Mouse (Mus musculus): ENCODE results near the gene Dhx33. TPM values are rescaled to one million over a fixed set of nuclear protein-coding genes. Genes with fewer than 3 reads are reported as not detected.

The Dhx33 gene
- polyA plus RNA-seq (2012; ENCODE audit: insufficient read depth, low replicate concordance): 3.6 and 4.1 TPM in 2 replicates

DNA sequence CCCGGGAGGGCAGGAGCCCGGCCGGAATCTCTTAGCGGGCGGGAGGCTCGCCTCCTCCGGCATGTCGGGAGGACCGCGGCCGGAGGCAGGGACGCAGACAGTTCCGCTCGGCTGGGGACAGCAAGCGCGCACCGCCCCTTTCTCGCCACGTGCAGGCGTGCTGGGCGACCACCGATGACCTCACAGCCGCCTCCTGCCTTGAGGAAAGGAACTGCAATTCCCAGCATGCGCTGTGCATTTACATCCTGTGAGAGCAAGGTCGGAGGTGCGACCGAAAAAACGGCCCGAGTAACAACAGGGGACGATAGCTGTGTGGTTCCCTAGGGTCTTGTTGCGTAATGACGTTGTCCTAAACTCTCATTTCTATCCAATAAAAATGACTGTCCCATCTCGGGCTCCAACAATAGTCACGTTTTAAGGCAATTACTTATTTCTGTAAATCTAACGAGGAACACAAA lies at the start of gene Dhx33:
Gene Dhx33 (minus strand): TSS at position 122 of the 458 bp plus-strand sequence.
- TF ChIP-seq FLI1 (IDR thresholded peaks at IDR 0.05; ENCODE audit: low read length) (no peak), GATA1 (IDR thresholded peaks at IDR 0.05; ENCODE audit: borderline replicate concordance, low read length) (no peak)
- H3K27me3 ChIP-seq (replicated peaks): no peaks in the 10 kb centered on the region

DNA sequence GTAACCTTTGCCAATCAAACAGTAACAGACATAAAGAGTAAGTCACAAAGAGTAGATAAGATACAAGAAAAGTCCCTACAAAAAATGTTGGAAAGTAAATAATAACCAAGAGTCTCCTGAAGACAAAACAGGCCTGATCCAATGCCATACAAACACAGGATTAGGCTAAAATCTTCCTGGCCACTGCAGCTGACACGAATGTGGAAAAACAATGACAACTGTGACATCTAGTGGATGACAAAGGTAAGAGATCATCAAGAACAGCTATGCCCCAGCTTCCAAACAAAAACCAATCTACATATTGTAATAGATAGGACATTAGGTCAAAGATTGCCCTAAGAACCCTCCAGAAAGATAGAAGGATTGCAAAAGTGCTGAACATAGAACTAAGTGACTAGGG lies 48.3 kb upstream of the Dhx33 start:
- Histone ChIP-seq H3K36me3 (replicated peaks; ENCODE audit: low read length) (no peaks in the 10 kb centered on the region), H3K4me3 (replicated peaks) (no peak overlapping the region), H3K27me3 (replicated peaks) (peaks cover 7% of the 10 kb centered on the region), H3K9me3 (no peaks in the 10 kb centered on the region), H3K4me1 (no peaks in the 10 kb centered on the region)
- TF ChIP-seq FLI1 (IDR thresholded peaks at IDR 0.05; ENCODE audit: low read length) (no peak), GATA1 (IDR thresholded peaks at IDR 0.05; ENCODE audit: borderline replicate concordance, low read length) (no peak)

More for the DNA sequence above, at the start of gene Dhx33:
- Histone ChIP-seq H3K9me3 (no peaks in the 10 kb centered on the region), H3K36me3 (replicated peaks; ENCODE audit: low read length) (peaks cover 55% of the 10 kb centered on the region), H3K4me3 (replicated peaks) (peak within 1 kb of the TSS; percentile 95), H3K4me1 (peaks cover 40% of the 10 kb centered on the region)

DNA sequence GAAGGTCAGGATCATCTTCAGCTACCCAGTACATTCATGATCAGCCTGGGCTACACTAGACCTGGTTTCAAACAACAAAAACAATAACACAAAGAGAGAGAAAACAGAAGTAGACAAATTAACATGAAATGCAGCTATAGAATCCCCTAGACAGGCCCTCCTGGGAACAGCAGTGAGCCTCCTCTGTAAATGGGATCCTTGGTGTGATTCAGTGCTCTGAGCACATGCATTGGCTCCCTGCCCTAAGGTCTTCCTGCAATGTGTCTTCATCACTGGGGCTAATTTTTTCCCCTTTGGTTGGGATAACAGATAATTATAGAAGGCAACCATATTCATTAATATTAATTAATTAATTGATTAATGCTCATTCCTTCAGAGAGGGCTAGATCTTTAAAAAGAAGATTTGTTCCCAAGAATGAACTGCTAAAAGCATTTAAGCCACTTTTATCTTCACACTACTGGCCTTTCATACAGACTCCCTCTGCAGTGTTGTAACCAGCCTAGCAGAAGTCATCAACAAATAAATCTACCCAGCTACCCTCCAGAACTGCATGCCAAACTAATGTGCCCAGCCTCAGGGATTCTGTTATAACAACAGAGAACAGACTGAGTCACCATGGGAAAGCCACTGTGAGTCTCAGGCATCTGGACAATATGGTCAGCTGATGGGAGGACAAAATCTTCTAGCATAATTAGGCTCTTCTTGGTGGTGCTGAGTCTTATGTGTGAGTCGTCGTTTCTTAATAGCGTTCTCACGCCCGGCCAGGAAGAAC lies 35.5 kb upstream of the Dhx33 start:
- TF ChIP-seq FLI1 (IDR thresholded peaks at IDR 0.05; ENCODE audit: low read length) (no peak), GATA1 (IDR thresholded peaks at IDR 0.05; ENCODE audit: borderline replicate concordance, low read length) (no peak)
- Histone ChIP-seq H3K36me3 (replicated peaks; ENCODE audit: low read length) (no peaks in the 10 kb centered on the region), H3K27me3 (replicated peaks) (peaks cover 10% of the 10 kb centered on the region), H3K9me3 (0 out of 2 replicates have a peak, but pooled peaks cover 3% of the 10 kb centered on the region), H3K4me3 (replicated peaks) (no peak overlapping the region), H3K4me1 (no peaks in the 10 kb centered on the region)

DNA sequence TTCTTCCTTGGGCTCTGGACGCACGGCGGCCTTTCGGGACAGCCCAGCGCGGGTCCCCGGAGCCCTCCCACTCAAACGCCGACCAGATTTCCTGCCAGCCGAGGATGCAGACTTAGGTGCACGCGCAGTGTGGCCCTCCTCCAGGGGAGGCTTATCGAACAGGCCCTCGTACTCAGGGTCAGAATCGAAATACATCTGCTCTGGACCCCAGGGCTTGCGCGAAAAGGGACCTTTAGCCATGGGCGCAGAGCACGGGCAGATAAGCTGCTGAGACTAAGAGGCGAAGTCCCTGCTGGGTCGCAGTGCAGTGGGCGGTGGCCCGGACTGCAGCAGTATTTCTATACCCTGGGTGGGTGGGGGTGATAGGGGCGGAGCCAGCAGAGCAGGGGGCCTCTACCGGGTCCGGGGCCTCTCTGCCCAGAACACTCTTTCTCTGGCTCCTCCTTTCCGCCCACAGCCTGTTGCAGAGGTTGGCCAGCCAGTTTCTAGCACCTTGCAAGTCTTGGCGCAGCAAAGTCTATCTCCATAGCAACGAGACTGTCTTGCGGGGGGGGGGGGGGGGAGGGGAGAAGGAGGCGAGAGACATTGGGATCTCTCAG lies 29.0 kb upstream of the Dhx33 start, which contains the start of gene 6330403K07Rik:
Gene 6330403K07Rik (minus strand): TSS at position 351 of the 599 bp plus-strand sequence.
- Histone ChIP-seq H3K27me3 (replicated peaks) (peaks cover 11% of the 10 kb centered on the region), H3K4me3 (replicated peaks) (peak within 1 kb of the TSS; percentile 50), H3K36me3 (replicated peaks; ENCODE audit: low read length) (peaks cover 49% of the 10 kb centered on the region), H3K4me1 (peaks cover 8% of the 10 kb centered on the region), H3K9me3 (0 out of 2 replicates have a peak, but pooled peaks cover 3% of the 10 kb centered on the region)
- TF ChIP-seq GATA1 (IDR thresholded peaks at IDR 0.05; ENCODE audit: borderline replicate concordance, low read length): no peak
- no peak for TF ChIP-seq FLI1 (IDR thresholded peaks at IDR 0.05; ENCODE audit: low read length)

DNA sequence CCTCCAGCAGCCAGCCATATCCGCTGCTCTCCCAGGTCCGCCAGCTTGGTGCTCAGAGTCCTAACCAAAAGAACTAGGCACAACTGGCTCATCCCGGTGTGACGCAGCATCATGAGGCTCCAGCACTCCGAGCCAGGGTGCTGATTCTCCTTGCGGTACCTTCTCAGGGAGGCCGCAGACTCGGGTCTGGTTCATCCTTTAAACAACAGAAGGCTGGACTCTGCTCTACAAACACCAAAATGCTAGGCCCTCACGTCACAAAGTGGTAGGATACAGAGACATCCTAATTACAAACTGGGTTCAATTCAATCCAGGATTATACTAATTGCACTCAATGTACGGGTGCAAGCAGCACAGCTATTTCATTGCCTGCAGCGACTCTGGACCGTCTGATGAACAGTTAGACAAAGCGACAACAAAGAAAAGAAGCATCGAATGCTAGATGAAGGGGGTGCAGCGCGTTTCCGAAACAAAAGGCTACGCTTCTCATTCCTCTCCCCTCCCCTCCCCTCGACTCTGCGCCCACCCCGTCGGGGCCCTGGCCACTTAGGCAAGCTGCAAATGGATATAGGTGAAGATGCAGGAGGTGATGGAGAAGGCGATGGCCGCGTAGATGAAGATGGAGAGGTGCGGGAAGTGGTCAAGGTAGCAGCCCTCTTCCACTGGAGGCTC lies 28.4 kb upstream of the Dhx33 start:
- Histone ChIP-seq H3K9me3 (no peaks in the 10 kb centered on the region), H3K36me3 (replicated peaks; ENCODE audit: low read length) (peaks cover 55% of the 10 kb centered on the region), H3K4me1 (peaks cover 14% of the 10 kb centered on the region), H3K27me3 (replicated peaks) (peaks cover 8% of the 10 kb centered on the region), H3K4me3 (replicated peaks) (no peak overlapping the region)
- TF ChIP-seq FLI1 (IDR thresholded peaks at IDR 0.05; ENCODE audit: low read length): no peak

DNA sequence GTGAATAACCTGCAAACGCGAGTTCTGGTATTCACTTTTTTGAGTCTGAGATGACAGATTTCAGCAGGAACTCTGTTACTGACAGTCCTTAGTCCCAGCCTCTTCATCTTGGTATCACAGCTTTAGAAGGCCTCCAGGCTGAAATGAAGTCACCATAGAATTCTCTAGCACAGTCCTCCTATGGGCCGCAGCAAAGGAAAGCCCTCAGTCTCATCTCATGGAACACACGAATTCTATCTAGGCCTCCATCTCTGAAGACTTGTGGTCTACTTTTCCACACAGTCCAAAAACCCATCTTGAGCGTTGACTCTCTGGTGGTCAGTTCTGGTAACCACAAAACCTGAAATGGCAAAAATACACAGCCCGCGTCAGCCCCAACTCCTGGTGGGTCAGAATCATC lies 27.8 kb upstream of the Dhx33 start:
- Histone ChIP-seq H3K4me1 (peaks cover 17% of the 10 kb centered on the region), H3K4me3 (replicated peaks) (no peak overlapping the region), H3K27me3 (replicated peaks) (peaks cover 8% of the 10 kb centered on the region), H3K9me3 (no peaks in the 10 kb centered on the region), H3K36me3 (replicated peaks; ENCODE audit: low read length) (peaks cover 61% of the 10 kb centered on the region)
- TF ChIP-seq GATA1 (IDR thresholded peaks at IDR 0.05; ENCODE audit: borderline replicate concordance, low read length) (no peak), FLI1 (IDR thresholded peaks at IDR 0.05; ENCODE audit: low read length) (no peak)

DNA sequence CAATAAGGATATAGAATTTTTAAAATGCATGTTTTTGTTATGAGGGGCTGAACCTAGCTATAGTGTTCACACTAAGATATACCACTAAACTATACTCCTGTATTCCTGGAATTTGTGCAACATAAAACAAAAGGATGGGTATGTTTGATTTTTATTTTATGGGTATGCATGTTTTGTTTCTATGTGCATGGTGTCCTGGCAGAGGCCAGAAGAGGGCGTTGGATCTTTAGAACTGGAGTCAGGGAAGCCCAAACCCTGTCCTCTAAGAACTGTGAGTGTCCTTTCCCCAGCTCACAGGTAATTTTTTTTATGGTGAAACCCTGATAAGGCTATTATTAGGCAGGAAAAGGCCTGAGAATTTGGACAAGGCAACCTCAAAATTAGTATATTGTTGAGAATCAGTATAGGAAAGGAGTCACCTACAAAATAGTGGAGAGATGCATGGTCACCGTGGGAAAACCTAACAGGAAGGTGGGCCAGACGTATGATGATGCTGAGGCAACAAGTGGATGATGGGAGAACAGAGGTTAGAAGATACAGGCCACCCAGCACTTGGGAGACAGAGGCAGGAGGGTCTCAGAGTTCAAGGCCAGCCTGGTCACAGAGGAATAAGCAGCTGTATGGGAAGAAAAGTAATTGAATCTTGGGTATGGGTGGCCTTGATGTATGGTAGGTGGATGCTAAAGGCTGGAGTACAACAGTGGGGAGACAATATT lies 25.3 kb upstream of the Dhx33 start:
- TF ChIP-seq FLI1 (IDR thresholded peaks at IDR 0.05; ENCODE audit: low read length) (no peak), GATA1 (IDR thresholded peaks at IDR 0.05; ENCODE audit: borderline replicate concordance, low read length) (no peak)
- H3K36me3 ChIP-seq (replicated peaks; ENCODE audit: low read length): peaks cover 86% of the 10 kb centered on the region
- no peaks in the 10 kb centered on the region for H3K9me3 ChIP-seq
- peaks cover 6% of the 10 kb centered on the region for H3K27me3 ChIP-seq (replicated peaks)
- peaks cover 17% of the 10 kb centered on the region for H3K4me1 ChIP-seq
- H3K4me3 ChIP-seq (replicated peaks): no peak overlapping the region

DNA sequence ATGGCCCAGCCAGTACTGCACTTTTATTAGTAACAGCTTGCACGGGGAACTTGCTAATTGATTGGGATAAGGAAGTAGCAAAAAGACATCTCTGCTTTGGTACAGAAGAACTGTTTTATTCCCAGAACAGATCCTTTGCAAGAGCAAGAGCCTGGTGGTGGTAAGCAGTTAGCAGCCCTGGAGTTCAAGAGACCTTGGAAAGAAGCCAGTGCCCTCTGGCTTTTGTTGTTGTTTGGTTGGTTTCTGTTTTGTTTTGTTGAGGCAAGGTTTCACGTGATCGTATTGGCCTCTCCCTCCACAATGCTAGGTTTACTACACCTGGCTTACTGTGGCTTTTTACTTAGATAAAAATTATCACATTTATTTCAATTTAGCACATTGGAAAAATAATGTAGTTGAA lies 24.0 kb upstream of the Dhx33 start:
- Histone ChIP-seq H3K27me3 (replicated peaks) (peaks cover 6% of the 10 kb centered on the region), H3K36me3 (replicated peaks; ENCODE audit: low read length) (peaks cover 97% of the 10 kb centered on the region), H3K9me3 (no peaks in the 10 kb centered on the region), H3K4me3 (replicated peaks) (no peak overlapping the region), H3K4me1 (peaks cover 24% of the 10 kb centered on the region)
- TF ChIP-seq GATA1 (IDR thresholded peaks at IDR 0.05; ENCODE audit: borderline replicate concordance, low read length) (no peak), FLI1 (IDR thresholded peaks at IDR 0.05; ENCODE audit: low read length) (no peak)

Data from megakaryocyte, embryonic 14.5 days (primary cell).